Mouse (Mus musculus) kidney, adult 2 months (tissue): ENCODE measurements around the gene Rag2. TPM values are rescaled to one million over a fixed set of nuclear protein-coding genes. Genes with fewer than 3 reads are reported as not detected.

Experiments used
- DNase-seq: peaks from one replicate; pipeline ENCODE4 v3.0.0; 2021
- H3K27ac ChIP-seq: fragments of 200-500 bp; 2 replicates; pipeline ENCODE4 v1.5.1; 2012; ENCODE audit warnings: low read depth, low read length, control low read depth, inconsistent platforms; ENCODE audit not compliant: insufficient read depth
- H3K27me3 ChIP-seq: fragments of 200-500 bp; replicated peaks from 2 replicates; pipeline ENCODE4 v1.6.1; 2012; ENCODE audit warnings: mild to moderate bottlenecking, moderate library complexity, low read length, inconsistent platforms; ENCODE audit not compliant: control insufficient read depth, insufficient read depth
- H3K36me3 ChIP-seq: fragments of 200-500 bp; 2 replicates; pipeline ENCODE4 v1.6.1; 2012; ENCODE audit warnings: mild to moderate bottlenecking, moderate library complexity, low read length, inconsistent platforms; ENCODE audit not compliant: control insufficient read depth, insufficient read depth
- H3K4me1 ChIP-seq: fragments of 200-500 bp; 2 replicates; pipeline ENCODE4 v1.6.1; 2011; ENCODE audit warnings: low read length; ENCODE audit not compliant: control insufficient read depth, insufficient read depth
- H3K4me3 ChIP-seq: fragments of 200-500 bp; 2 replicates; pipeline ENCODE4 v1.5.1; 2011; ENCODE audit warnings: mild to moderate bottlenecking, low read depth, low read length, control low read depth; ENCODE audit not compliant: insufficient read depth
- CTCF ChIP-seq: fragments of 200-500 bp; conservative IDR thresholded peaks from 2 replicates; pipeline ENCODE4 v1.5.1; 2011; ENCODE audit warnings: low read depth, mild to moderate bottlenecking, control low read depth, low read length, moderate library complexity, mixed read lengths; ENCODE audit not compliant: insufficient read depth, insufficient read length
- POLR2A ChIP-seq: fragments of 200-500 bp; IDR thresholded peaks from one replicate; pipeline ENCODE4 v1.6.1; 2011; ENCODE audit warnings: low read depth, low read length, control low read depth
- WGBS: fragments of 180-500 bp; shearing (Covaris S2); methylation state at CpG from one replicate; pipeline ENCODE4 v1.1.7; 2018; 5-methylcytosine and 5-hydroxymethylcytosine counted together
- polyA plus RNA-seq: library from polyadenylated mRNA; depleted of rRNA; stranded (reverse); fragments of >200 nt; gene quantifications from 2 replicates; pipeline ENCODE4 v1.2.3, GENCODE M21; 2012

The Rag2 gene
- polyA plus RNA-seq, 1 experiment = not detected

- WGBS = 90% methylated on average over 2 of the region's 2 CpGs
- TF ChIP-seq CTCF (no peak), POLR2A (no peak)
- DNase-seq = no peak
- Histone ChIP-seq H3K4me1 (no peaks in the 10 kb centered on the region), H3K27me3 (no peaks in the 10 kb centered on the region), H3K27ac (no peak overlapping the region), H3K36me3 (no peaks in the 10 kb centered on the region), H3K4me3 (no peak overlapping the region)
These were observed 1.5 kb upstream of the Rag2 start for GRCm38 (mm10) chr2:101623042-101623441.

GRCm38 (mm10) chr2:101624011-101624410, 507 bp upstream of the Rag2 start:
- no peak overlapping the region for H3K27ac ChIP-seq

GRCm38 (mm10) chr2:101627227-101627626, 2.7 kb downstream of the Rag2 start:
- H3K27me3 ChIP-seq = no peaks in the 10 kb centered on the region
- DNase-seq = no peak
- H3K4me3 ChIP-seq = no peak overlapping the region
- no peak overlapping the region for H3K27ac ChIP-seq
- TF ChIP-seq POLR2A (no peak), CTCF (no peak)
- H3K36me3 ChIP-seq = no peaks in the 10 kb centered on the region
- no peaks in the 10 kb centered on the region; the same call in 1 of the 2 replicates for H3K4me1 ChIP-seq

More at GRCm38 (mm10) chr2:101624011-101624410, 507 bp upstream of the Rag2 start:
- DNase-seq = no peak
- Histone ChIP-seq H3K4me3 (no peak overlapping the region), H3K4me1 (no peaks in the 10 kb centered on the region), H3K36me3 (no peaks in the 10 kb centered on the region), H3K27me3 (no peaks in the 10 kb centered on the region)
- no peak for TF ChIP-seq CTCF
- TF ChIP-seq POLR2A = no peak
- 70% methylated on average over 2 of the region's 2 CpGs for WGBS

- Histone ChIP-seq H3K36me3 (no peaks in the 10 kb centered on the region), H3K4me3 (peak overlapping the region; percentile 97), H3K27me3 (no peaks in the 10 kb centered on the region), H3K27ac (peak overlapping the region; percentile 68), H3K4me1 (no peaks in the 10 kb centered on the region; the same call in 1 of the 2 replicates)
- WGBS = under 1% methylated on average over 31 of the region's 31 CpGs
- TF ChIP-seq CTCF (no peak), POLR2A (peak; percentile 43)
- DNase-seq = peak; percentile 98
These were observed 4.0 kb downstream of the Rag2 start for GRCm38 (mm10) chr2:101628297-101629236.

GRCm38 (mm10) chr2:101638979-101639839, 14.7 kb downstream of the Rag2 start:
- Histone ChIP-seq H3K4me3 (no peak overlapping the region), H3K36me3 (no peaks in the 10 kb centered on the region), H3K4me1 (no peaks in the 10 kb centered on the region), H3K27ac (no peak overlapping the region), H3K27me3 (no peaks in the 10 kb centered on the region)
- WGBS = 32% methylated on average over 7 of the region's 7 CpGs
- TF ChIP-seq POLR2A (no peak), CTCF (no peak)
- no peak for DNase-seq

- Histone ChIP-seq H3K4me1 (no peaks in the 10 kb centered on the region), H3K4me3 (no peak overlapping the region), H3K36me3 (no peaks in the 10 kb centered on the region), H3K27ac (no peak overlapping the region), H3K27me3 (no peaks in the 10 kb centered on the region)
- TF ChIP-seq CTCF = no peak
- no peak for TF ChIP-seq POLR2A
- WGBS = 69% methylated on average over 3 of the region's 3 CpGs
- no peak for DNase-seq
These were observed 15.4 kb downstream of the Rag2 start for GRCm38 (mm10) chr2:101639840-101640350.
